Mouse (Mus musculus) lung, postnatal 0 days (tissue): ENCODE measurements at regions not wholly inside any gene's neighbourhood (a gene's known extent, or its start where the extent isn't known, plus 50 kb on each side); places are given as distances from the start of the nearest gene placed in this dataset.

Source experiments
- ATAC-seq: fragments of 200-750 bp; cut with Nextera tagmentation; 2 replicates; pipeline ENCODE4 v1.8.0; 2017; ENCODE audit warnings: moderate library complexity
- DNase-seq: peaks from one replicate; pipeline ENCODE4 v3.0.0-alpha.2; 2016; ENCODE audit warnings: low spot score
- H3K27ac ChIP-seq: fragments of 300-500 bp; sonication (generic); 2 replicates; pipeline ENCODE4 v1.5.1; 2014; ENCODE audit warnings: antibody characterized with exemption, mild to moderate bottlenecking, low read length, mixed read lengths
- H3K27me3 ChIP-seq: fragments of 300-500 bp; sonication (generic); replicated peaks from 2 replicates; pipeline ENCODE4 v1.6.1; 2014; ENCODE audit warnings: low read length, mixed read lengths; ENCODE audit not compliant: insufficient read depth
- H3K36me3 ChIP-seq: fragments of 300-500 bp; sonication (generic); 2 replicates; pipeline ENCODE4 v1.6.1; 2014; ENCODE audit warnings: low read length, mixed read lengths; ENCODE audit not compliant: insufficient read depth
- H3K4me1 ChIP-seq: fragments of 300-500 bp; sonication (generic); 2 replicates; pipeline ENCODE4 v1.6.1; 2014; ENCODE audit warnings: antibody characterized with exemption, low read depth, low read length, mixed read lengths; ENCODE audit not compliant: insufficient read depth
- H3K4me2 ChIP-seq: fragments of 300-500 bp; sonication (generic); replicated peaks from 2 replicates; pipeline ENCODE4 v1.6.1; 2014; ENCODE audit warnings: low read depth, mild to moderate bottlenecking, low read length, moderate library complexity, mixed read lengths
- H3K4me3 ChIP-seq: fragments of 300-500 bp; sonication (generic); 2 replicates; pipeline ENCODE4 v1.5.1; 2014; ENCODE audit warnings: low read depth, low read length
- H3K9ac ChIP-seq: fragments of 300-500 bp; sonication (generic); replicated peaks from 2 replicates; pipeline ENCODE4 v1.6.1; 2014; ENCODE audit warnings: low read depth, mild to moderate bottlenecking
- H3K9me3 ChIP-seq: fragments of 300-500 bp; sonication (generic); 2 replicates; pipeline ENCODE4 v1.6.1; 2016; ENCODE audit warnings: low read length, mixed read lengths
- CTCF ChIP-seq: IDR thresholded peaks from 2 replicates; pipeline ENCODE4 v1.5.1; 2016; ENCODE audit warnings: antibody characterized with exemption, mild to moderate bottlenecking
- EP300 ChIP-seq: IDR thresholded peaks from 2 replicates; pipeline ENCODE4 v1.6.1; 2016; ENCODE audit warnings: antibody characterized with exemption, mild to moderate bottlenecking, control low read depth
- WGBS: fragments of 180-500 bp; shearing (Covaris S2); extraction: QIAGEN DNeasy Blood & Tissue Kit; methylation state at CpG from one replicate; pipeline ENCODE4 v1.1.7; 2014; 5-methylcytosine and 5-hydroxymethylcytosine counted together

GRCm38 (mm10) chr12:15985649-15986048, 168.9 kb upstream of the Trib2 start:
- no peak for TF ChIP-seq EP300
- no peak for TF ChIP-seq CTCF
- Histone ChIP-seq H3K9me3 (no peaks in the 10 kb centered on the region), H3K4me2 (no peak overlapping the region), H3K9ac (no peak overlapping the region), H3K4me1 (no peaks in the 10 kb centered on the region), H3K4me3 (no peak overlapping the region), H3K27ac (no peak overlapping the region), H3K36me3 (no peaks in the 10 kb centered on the region), H3K27me3 (no peaks in the 10 kb centered on the region)
- 65% methylated on average over 2 of the region's 2 CpGs for WGBS
- ATAC-seq (no peak), DNase-seq (no peak)

- no peak overlapping the region for H3K27ac ChIP-seq
- no peaks in the 10 kb centered on the region for H3K27me3 ChIP-seq
- H3K9ac ChIP-seq, result no peak overlapping the region
- no peaks in the 10 kb centered on the region for H3K36me3 ChIP-seq
- WGBS, result 75% methylated on average over 11 of the region's 11 CpGs
- DNase-seq, result no peak
- no peak overlapping the region for H3K4me3 ChIP-seq
- no peak overlapping the region for H3K4me2 ChIP-seq
- TF ChIP-seq EP300 (no peak), CTCF (no peak)
- H3K9me3 ChIP-seq, result no peaks in the 10 kb centered on the region
- no peak for ATAC-seq
- H3K4me1 ChIP-seq, result no peaks in the 10 kb centered on the region
Observed at GRCm38 (mm10) chr12:15983591-15984300, 167.0 kb upstream of the Trib2 start.

- ATAC-seq (no peak), DNase-seq (no peak)
- H3K4me3 ChIP-seq, result no peak overlapping the region
- H3K4me1 ChIP-seq, result no peaks in the 10 kb centered on the region
- H3K27ac ChIP-seq, result no peak overlapping the region
- H3K36me3 ChIP-seq, result no peaks in the 10 kb centered on the region
- no peak overlapping the region for H3K9ac ChIP-seq
- H3K4me2 ChIP-seq, result no peak overlapping the region
- WGBS, result 42% methylated on average over 1 of the region's 1 CpGs
- H3K9me3 ChIP-seq, result no peaks in the 10 kb centered on the region
- TF ChIP-seq CTCF (no peak), EP300 (no peak)
- H3K27me3 ChIP-seq, result no peaks in the 10 kb centered on the region
Observed at GRCm38 (mm10) chr12:15981741-15982140, 165.0 kb upstream of the Trib2 start.

GRCm38 (mm10) chr12:15979233-15979632, 162.5 kb upstream of the Trib2 start:
- no peaks in the 10 kb centered on the region for H3K4me1 ChIP-seq
- ATAC-seq (no peak), DNase-seq (no peak)
- TF ChIP-seq CTCF, result no peak
- TF ChIP-seq EP300, result no peak
- no peak overlapping the region for H3K4me3 ChIP-seq
- no peaks in the 10 kb centered on the region for H3K27me3 ChIP-seq
- H3K9ac ChIP-seq, result no peak overlapping the region
- no peak overlapping the region for H3K4me2 ChIP-seq
- H3K27ac ChIP-seq, result no peak overlapping the region
- 81% methylated on average over 7 of the region's 7 CpGs for WGBS
- no peaks in the 10 kb centered on the region for H3K36me3 ChIP-seq
- no peaks in the 10 kb centered on the region for H3K9me3 ChIP-seq

- WGBS, result 59% methylated on average over 3 of the region's 3 CpGs
- no peak overlapping the region for H3K4me2 ChIP-seq
- no peaks in the 10 kb centered on the region for H3K27me3 ChIP-seq
- H3K9me3 ChIP-seq, result no peaks in the 10 kb centered on the region
- H3K9ac ChIP-seq, result no peak overlapping the region
- no peaks in the 10 kb centered on the region for H3K36me3 ChIP-seq
- H3K27ac ChIP-seq, result no peak overlapping the region
- no peak overlapping the region for H3K4me3 ChIP-seq
- no peak for TF ChIP-seq EP300
- no peak for TF ChIP-seq CTCF
- ATAC-seq (no peak), DNase-seq (no peak)
- H3K4me1 ChIP-seq, result no peaks in the 10 kb centered on the region
Observed at GRCm38 (mm10) chr12:15971786-15972185, 155.1 kb upstream of the Trib2 start.

- H3K36me3 ChIP-seq, result no peaks in the 10 kb centered on the region
- H3K4me2 ChIP-seq, result no peak overlapping the region
- no peak for DNase-seq
- no peak overlapping the region for H3K9ac ChIP-seq
- no peak overlapping the region for H3K4me3 ChIP-seq
- no peak for TF ChIP-seq EP300
- TF ChIP-seq CTCF, result no peak
- ATAC-seq, result no peak
- H3K4me1 ChIP-seq, result no peaks in the 10 kb centered on the region
- no peaks in the 10 kb centered on the region for H3K9me3 ChIP-seq
- 65% methylated on average over 2 of the region's 2 CpGs for WGBS
- H3K27me3 ChIP-seq, result no peaks in the 10 kb centered on the region
- H3K27ac ChIP-seq, result no peak overlapping the region
Observed at GRCm38 (mm10) chr12:15970262-15970661, 153.5 kb upstream of the Trib2 start.
